Mouse (Mus musculus) spleen, postnatal 14 days (tissue): ENCODE measurements around the gene Srp68.
"Not testable (repeated sequence)": the region's sequence is repeated elsewhere in the genome, so short reads cannot be mapped to it uniquely, and the experiment has no call there.

Source experiments
- DNase-seq, 2 experiments: peaks; one replicate each; pipeline ENCODE4 v3.0.0; 2021 to 2022; ENCODE audit warnings: low spot score in 2 of 2

The Srp68 gene

DNA sequence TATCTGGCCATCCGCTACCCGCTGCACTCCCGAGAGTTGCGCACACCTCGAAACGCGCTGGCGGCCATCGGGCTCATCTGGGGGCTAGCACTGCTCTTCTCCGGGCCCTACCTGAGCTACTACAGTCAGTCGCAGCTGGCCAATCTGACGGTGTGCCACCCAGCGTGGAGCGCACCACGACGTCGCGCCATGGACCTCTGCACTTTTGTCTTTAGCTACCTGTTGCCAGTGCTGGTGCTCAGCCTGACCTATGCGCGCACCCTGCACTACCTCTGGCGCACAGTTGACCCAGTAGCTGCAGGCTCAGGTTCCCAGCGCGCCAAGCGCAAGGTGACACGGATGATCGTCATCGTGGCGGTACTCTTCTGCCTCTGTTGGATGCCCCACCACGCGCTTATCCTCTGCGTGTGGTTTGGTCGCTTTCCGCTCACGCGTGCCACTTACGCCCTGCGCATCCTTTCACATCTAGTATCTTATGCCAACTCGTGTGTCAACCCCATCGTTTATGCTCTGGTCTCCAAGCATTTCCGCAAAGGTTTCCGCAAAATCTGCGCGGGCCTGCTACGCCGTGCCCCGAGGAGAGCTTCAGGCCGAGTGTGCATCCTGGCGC is 9.0 kb upstream of the Srp68 start:
- no peak for DNase-seq

GRCm38 (mm10) chr11:116282089-116282488 is 8.1 kb upstream of the Srp68 start:
- DNase-seq, result no peak

DNA sequence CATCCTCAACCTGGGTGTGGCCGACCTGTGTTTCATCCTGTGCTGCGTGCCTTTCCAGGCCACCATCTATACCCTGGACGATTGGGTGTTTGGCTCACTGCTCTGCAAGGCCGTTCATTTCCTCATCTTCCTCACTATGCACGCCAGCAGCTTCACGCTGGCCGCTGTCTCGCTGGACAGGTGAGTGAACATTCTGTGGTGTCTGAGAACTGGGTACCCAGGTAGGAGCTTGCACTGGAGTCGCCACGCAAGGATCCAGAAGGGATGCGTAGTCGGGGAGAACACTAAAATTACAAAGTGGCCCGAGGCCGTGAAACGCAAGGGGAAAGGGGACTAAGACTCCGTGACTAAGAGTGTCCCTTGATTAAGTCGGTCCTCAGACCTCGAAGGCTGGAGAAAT is 7.7 kb upstream of the Srp68 start:
- DNase-seq, result no peak

GRCm38 (mm10) chr11:116280751-116281663 is 7.0 kb upstream of the Srp68 start, which contains the start of gene Galr2:
Gene Galr2 (plus strand): TSS chr11:116280939.
- DNase-seq, result no peak

DNA sequence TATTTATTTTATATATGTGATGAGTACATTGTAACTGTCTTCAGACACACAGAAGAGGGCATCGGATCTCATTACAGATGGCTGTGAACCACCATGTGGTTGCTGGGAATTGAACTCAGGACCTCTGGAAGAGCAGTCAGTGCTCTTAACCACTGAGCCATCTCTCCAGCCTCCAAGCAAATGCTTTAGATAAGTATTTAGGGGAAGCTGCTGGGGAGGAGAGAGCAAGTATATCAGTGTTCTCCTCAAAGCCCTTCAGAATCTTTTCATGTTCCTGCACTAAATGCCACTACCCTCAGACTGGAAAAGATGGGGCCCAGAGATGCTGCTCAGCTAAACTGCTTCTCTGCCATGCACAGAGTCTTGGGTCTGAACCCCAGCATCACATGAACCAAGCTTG is 3.2 kb upstream of the Srp68 start:
- not testable (repeated sequence) for DNase-seq

DNA sequence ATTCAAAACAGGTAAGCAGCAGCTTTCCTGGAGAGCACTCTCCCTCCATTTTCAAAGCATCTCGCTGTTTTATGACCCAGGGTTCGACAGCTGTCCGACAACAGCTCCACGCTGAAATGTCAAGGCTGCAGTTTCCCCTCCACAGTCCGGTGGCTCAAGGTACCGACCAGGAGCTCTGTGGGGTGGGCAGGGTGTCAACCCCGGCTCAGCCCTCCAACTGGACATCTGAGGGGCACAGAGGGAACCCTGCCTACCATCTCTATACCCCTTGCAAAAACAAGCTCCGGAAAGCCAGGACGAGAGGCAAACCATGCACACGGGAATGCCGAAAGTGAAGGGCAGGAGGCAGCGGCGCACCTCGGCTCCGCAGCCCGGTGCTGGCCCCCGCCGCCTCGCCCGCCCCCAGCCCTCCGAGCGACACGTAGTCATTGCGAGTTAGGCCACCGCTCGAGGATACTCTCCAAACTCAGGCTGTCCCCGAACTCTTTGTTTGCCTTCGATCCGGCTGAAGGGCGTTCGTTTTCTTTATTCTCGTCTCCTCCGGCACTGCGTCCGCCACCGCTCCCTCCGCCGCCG is 460 bp downstream of the Srp68 start:
- no peak for DNase-seq

- DNase-seq, result no peak
Measured at GRCm38 (mm10) chr11:116272589-116273468, 1.2 kb downstream of the Srp68 start.

- no peak for DNase-seq
Measured at GRCm38 (mm10) chr11:116269560-116269959, 4.5 kb downstream of the Srp68 start.

GRCm38 (mm10) chr11:116268313-116268712 is 5.7 kb downstream of the Srp68 start:
- no peak for DNase-seq

GRCm38 (mm10) chr11:116267637-116268036 is 6.4 kb downstream of the Srp68 start:
- DNase-seq, result no peak

DNA sequence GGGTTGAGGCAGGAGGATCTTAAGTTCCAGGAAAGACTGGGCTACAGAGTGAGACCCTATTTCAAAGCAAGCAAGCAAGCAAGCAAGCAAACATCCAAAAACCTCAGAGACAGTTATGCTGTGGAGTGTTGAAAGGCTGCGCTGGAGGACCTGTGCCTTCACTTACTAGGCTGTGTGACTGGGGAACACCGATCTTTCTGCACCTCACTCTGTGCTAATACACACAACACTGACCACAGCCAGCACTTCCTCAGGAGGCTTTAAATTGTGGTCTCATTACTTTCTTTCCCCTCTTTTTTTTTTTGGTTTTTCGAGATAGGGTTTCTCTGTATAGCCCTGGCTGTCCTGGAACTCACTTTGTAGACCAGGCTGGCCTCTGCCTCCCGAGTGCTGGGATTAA is 8.2 kb downstream of the Srp68 start:
- DNase-seq, result no peak

- no peak for DNase-seq
Measured at GRCm38 (mm10) chr11:116265352-116265751, 8.7 kb downstream of the Srp68 start.

GRCm38 (mm10) chr11:116260259-116260658 is 13.8 kb downstream of the Srp68 start:
- DNase-seq, result no peak

DNA sequence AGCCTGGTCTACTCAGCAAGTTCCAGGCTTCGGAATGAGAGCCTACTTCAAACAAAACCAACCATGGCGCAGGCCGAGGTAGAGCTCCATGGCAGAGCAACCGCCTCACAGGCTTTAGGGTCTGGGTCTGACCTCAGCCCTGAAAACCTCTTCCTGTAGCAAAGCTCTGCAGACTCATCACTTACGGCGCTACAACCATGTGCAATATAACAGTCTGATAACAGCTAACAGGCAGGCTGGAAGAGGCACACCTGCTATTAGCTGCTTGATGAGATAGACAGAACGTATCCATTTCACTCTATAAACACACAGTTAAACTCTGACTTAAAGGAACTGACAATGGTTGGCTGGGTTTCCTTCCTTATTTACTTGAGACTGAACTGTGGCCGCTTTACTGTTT is 14.6 kb downstream of the Srp68 start:
- no peak for DNase-seq

DNA sequence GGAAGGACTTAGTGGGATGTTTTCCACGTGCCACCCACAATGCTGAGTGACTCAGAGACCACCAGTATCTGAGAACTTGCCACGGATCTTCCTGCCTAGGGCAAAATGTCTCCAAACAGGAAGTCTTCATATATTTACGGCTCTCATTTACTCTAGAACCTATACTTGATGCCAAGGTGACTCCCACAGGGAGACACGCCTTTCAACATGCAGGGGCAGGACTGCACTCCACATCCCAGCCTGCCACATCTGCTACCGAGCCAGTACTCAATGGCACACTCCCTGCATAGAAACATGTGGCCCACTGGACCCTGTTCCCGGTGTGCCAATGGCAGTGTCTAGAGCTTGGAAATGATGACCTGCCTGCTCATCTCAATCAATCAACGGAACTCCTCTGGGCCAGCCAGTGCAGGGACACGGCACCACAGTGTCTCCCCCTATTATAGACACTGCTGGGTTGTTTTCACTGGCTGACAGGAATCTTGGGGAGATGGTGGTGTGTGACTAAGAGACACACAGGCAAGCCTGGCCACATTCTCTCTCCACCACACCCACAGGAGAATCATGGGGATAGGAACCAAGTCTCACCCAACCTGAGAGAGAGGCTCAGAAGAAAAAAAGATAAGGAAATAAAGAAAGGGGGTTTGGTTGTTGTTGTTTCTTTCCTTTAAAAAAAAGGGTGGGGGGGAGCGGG is 17.9 kb downstream of the Srp68 start:
- DNase-seq, result no peak

- no peak for DNase-seq
Measured at GRCm38 (mm10) chr11:116255090-116255981, 18.7 kb downstream of the Srp68 start.

DNA sequence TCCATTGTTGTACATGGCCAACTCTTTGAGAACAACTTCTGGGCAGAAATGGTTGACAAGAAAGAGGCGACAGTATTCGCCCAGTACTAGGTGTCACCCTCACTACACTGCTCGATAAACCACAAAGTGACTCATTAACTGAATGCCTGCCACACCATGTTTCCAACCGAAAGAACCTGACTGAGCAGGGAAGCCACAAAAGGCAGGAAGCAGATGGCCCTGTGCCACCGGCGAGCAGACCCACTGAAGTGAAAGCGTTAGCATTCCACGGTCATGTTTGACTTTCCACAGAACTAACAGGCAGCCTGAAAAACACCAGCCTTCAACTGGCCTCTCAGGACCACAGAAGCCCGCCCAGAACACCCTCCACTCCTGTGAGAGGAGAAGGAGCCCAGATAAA is 19.4 kb downstream of the Srp68 start:
- DNase-seq, result no peak

DNA sequence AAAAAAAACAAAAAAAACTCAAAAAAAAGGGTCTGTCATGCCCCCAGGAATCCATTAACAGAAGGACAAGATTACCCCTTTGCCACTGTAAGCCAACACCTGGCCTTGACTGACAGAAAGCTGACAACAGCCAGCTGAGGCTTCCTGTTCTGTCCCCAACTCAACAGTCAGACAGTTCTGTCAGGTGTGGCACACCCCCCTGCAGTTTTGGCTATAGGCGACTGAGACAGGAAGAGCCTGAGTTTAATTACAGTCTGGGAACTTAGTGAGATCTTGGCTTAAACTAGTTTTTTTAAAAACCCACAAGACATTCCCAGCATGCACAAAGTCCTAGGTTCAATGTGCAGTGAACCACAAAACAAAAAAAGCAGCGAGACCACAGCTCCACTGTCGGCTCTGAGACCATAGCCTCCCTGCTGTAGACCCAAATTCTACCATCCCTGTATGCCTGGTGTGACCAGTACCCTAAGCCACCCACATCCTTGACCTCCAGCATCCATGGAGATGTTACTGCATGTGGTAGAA is 20.9 kb downstream of the Srp68 start:
- no peak for DNase-seq

- no peak for DNase-seq
Measured at GRCm38 (mm10) chr11:116250898-116251297, 23.1 kb downstream of the Srp68 start.
